Mouse (Mus musculus) adrenal gland (tissue): ENCODE measurements around the gene Gm10974.

Source experiments
- intact Hi-C: fragments of 180-260 bp; cut with DNase I; formaldehyde crosslinking; loops from one replicate; pipeline ENCODE4 v1.15.1; 2025
- long read RNA-seq, 2 experiments: library from polyadenylated mRNA; unstranded; transcript quantifications; one replicate each; pipeline ENCODE4 v2.0.0; 2020; ENCODE audit warnings: borderline replicate concordance in 1 of 2; ENCODE audit not compliant: insufficient replicate concordance in 1 of 2

The Gm10974 gene
- long read RNA-seq, experiment 1, result 0 reads
- long read RNA-seq, experiment 2, result 0 reads

DNA sequence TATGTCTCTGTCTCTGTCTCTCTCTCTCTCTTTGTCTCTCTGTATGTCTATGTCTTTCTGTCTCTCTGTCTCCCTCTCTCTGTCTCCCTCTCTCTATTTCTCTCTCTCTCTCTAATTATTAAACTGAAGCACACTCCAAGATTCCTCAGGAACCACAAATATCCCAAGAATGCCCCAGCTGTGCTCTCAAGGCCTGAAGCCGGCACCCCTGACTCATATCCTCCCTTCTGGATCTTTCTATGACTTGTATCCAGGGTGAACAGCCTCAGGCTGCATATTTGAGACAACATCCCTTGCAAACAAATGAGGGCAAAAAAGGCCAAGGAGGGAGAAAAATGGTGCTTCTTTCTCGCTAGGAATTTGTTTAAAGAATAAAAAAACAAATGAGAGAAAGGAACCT, at the start of gene Gm10974:
Gene Gm10974 (plus strand): TSS at position 2 of the 400 bp plus-strand sequence.
- intact Hi-C loops, result no loop called here

GRCm38 (mm10) chr7:66318147-66318546, 47.6 kb upstream of the Gm10974 start:
- intact Hi-C loops, result no loop called here

DNA sequence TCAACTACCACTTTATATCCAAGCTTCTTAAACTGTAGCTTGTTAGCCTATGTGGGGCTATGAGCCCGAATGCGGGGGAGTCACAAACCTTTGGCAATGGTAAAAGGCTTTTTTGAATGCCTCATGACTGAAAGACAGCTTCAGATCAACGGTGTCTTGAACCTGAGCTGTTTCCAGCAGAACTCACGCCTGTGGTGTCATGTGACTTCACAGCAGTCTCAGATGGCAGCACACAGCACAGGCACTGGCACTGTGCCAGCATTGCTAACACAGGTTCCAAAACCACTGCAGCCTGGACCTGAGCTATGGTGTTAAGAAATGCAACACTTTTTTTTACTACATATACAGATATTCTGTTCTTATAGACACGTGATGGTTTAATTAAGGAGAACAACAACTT, 44.7 kb upstream of the Gm10974 start:
- intact Hi-C loops, result no loop called here

DNA sequence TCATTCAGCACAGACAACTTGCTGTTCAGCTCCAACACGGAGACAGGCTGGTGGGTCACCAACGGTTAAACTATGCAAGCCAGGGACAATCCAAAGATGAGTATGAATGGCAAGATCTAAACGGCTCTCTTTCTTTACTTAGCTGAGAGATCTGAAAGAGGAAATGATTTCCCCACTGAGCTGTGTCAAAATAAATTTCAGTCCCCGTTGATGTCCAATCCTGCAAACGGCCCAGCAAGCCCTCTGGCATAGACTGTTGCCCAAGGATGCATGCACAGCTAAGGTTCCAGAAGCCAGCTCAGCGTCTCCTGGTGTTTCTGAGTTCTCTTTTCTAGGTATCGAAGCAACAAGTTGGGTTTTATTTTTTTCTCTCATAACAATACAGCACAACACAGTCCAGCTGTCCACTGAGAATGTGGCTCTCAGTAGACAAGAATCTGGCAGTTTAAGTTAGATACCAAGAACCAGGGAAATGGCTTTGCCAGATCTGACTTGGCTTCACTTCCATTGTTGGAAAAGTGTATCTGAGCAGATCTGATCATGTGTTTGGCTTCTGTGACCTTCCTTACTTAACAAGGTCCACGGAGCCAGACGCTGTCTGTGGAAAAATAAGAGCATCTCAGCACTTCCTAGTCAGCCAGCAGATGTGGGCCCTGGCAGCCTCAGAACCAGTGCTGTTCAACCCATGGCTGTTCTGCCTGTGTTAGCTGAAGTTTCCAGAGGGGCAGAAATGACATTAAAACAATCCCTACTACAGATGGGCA, 42.3 kb upstream of the Gm10974 start:
- intact Hi-C loops, result no loop called here

DNA sequence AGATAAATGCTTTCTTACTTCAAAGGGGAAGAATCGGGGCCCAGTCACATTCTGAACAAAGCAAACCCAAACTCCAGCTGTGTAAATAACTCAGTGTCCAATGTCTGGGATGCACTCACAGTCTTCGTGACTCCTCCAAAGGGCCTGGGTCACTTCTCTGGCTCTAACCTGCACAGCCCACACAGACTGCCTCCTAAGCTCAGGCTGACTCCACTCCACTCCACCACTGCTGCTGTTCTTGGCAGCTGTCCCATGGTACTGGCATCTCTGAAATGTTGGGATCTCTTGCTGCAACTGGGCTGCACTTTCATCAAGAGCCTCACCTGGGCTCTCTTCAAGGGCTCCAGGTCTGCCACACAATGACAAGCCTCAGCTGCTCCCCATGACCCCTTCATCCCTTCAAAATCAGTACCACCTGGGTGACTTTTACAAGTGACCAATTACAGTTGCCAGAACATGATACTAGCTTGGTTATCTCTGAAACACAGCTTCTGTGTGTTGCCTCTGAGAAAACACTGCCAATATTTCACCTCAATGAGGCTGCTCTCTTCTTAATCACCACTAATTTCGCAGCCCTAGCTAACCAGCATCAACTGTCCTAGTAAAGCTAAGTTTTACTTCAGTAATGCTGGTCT, 40.2 kb upstream of the Gm10974 start:
- intact Hi-C loops, result no loop called here

DNA sequence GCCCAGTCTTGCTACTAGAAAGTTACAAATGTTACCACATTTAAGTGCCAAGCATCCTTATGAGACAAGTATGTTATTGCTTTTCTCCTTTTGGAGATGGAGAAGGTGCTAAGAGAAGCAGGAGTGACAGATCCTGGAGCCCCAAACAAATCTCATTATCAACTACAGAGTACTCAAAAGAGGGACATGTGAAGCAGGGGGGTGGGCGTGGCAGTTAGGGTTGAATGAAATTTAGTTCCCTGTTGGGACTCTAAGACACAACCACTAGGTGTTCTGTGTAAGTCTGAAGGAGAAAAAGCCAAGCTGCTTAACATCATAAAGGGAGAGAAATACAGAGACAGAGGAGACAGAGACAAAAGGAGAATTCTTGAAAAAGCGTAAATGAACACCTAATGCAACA, 38.2 kb upstream of the Gm10974 start:
- intact Hi-C loops, result no loop called here

GRCm38 (mm10) chr7:66330610-66331009, 35.1 kb upstream of the Gm10974 start:
- intact Hi-C loops, result no loop called here

GRCm38 (mm10) chr7:66332340-66332739, 33.4 kb upstream of the Gm10974 start:
- intact Hi-C loops, result no loop called here

DNA sequence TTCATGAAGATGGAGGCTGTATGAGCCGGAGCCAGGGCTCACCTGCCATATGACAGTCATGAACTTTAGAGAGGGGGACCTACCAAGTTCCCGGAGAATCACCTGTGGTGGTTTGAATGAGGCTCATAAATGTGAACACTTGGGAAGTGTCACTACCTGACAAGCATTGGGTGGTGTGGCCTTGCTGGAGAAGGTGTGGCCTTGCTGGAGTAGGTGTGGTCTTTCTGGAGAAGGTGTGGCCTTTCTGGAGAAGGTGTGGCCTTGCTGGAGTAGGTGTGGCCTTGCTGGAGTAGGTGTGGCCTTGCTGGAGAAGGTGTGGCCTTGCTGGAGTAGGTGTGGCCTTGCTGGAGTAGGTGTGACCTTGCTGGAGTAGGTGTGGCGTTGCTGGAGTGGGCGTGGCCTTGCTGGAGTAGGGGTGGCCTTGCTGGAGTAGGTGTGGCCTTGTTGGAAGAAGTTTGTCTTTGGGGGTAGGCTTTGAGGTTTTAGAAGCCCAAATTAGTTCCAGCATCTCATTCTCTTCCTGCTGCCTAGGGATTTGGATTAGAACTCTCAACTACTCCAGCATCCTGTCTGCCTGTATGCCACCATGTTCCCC, 31.7 kb upstream of the Gm10974 start:
- intact Hi-C loops, result no loop called here

DNA sequence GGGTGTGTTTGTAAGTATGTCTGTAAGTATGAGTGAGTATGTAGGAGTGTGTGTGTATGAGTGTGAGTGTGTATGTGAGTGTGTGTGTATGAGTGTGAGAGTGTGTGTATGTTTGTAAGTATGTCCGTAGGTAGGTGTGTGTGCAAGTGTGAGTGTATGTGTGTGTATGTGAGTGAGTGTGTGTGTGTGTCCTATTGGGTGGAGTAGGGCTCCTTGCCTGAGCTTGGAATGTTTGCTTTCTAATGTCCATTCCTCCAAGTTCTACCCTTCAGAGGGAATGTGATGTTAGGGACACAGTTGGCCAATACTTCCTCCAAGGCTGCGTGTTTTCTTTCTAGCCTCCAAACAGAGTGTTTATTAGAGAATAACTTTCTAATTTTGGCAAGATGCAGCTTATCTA, 28.8 kb upstream of the Gm10974 start:
- intact Hi-C loops, result no loop called here

DNA sequence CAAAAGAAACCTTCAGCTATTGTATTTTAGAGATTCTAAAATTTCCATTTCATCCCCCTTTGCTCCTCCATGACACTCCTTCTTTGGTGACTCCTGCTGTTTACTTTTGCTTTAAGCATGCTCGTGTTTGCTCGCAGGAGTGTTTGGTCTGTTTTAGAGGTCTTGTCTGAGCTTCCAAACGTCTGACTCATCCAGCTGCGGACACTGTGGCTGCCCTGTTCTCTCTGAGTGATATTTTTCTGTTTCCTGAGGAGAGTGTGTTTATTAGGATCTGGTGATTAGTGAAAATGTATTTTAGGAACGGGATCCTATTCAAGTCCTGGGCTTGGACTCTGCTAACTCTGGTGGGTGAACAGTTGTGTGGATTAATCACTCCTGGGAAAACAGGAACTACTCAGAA, 26.1 kb upstream of the Gm10974 start:
- intact Hi-C loops, result loop anchor here (5.0 kb wide), 1 partner anchor 48 kb away; the partner anchor contains the start of gene Lrrk1

DNA sequence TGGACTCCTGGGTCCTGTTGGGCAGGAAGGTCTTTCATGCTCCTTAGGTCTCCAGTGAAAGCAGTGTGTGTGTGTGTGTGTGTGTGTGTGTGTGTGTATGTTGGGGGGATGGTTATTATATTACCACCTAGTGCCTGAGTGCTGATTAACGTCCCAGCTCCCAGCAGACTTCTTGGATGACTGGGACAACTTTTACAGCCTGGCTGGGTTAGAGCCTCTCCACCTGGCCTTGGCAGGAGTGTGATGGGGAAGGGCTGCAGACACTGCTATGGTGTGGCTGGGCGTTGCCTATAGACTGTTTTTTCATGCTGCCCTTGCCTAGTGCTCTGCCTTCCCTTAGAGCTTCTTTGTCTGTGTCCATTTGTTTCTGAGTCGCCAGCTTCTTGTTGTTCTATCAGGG, 25.7 kb upstream of the Gm10974 start:
- intact Hi-C loops, result loop anchor here (5.0 kb wide), 1 partner anchor 47 kb away; the partner anchor contains the start of gene Lrrk1

DNA sequence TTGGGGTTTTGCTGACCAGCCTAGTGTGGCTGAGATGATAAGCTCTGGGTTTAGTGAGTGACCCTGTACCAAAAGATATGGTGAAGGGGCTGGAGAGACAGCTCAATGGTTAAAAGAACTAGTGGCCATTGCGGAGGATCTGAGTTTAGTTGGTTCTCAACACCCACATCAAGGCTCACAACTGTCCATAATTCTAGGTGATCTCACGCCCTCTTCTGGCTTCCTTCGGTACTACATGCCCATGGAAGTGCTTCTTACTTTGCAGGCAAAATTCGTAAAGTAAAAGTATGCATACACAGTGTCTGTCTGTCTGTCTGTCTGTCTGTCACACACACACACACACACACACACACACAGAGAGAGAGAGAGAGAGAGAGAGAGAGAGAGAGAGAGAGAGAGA, 23.4 kb upstream of the Gm10974 start:
- intact Hi-C loops, result loop anchor here (5.0 kb wide), 1 partner anchor 45 kb away; the partner anchor contains the start of gene Lrrk1

- intact Hi-C loops, result loop anchor here (5.0 kb wide), 1 partner anchor 44 kb away; the partner anchor contains the start of gene Lrrk1
Observed at GRCm38 (mm10) chr7:66342831-66343230, 22.9 kb upstream of the Gm10974 start.

- intact Hi-C loops, result loop anchor here (5.0 kb wide), 1 partner anchor 44 kb away; the partner anchor contains the start of gene Lrrk1
Observed at GRCm38 (mm10) chr7:66343307-66343706, 22.4 kb upstream of the Gm10974 start.

DNA sequence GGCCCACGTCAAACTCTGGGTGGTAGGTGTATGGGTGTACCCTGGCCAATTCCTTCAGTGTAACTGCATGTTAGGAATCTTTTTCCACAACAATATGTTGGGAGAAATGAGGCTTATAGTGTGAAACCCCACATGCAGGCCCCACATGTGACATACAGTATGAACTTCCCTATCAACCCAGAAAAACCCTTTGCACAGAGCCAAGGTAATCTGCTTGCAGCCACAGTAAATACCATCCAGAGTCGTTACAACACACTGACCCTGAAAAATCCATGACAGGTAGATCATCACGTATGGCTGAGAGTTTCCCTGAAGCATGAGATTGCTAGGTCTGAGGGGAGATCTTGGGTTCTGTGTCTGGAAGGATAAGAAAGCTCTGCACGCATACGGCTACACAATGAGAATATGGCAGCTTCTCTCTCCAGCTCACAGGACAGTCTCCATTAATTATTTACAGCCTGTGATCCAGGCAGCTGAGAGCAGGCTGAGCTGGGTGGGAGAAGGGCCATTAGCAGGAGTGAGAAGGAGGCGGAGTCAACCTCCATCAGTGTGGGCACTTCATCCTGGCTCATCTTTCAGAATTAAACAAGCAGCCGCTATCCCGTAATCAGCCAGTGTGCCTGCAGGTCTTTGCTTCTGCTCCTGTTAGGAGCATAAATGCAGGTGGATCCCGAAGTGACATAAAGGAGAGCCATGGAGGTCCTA, 18.6 kb upstream of the Gm10974 start:
- intact Hi-C loops, result loop anchor here (5.0 kb wide), 1 partner anchor 35 kb away; no protein-coding TSS in a partner anchor

GRCm38 (mm10) chr7:66348588-66348987, 17.1 kb upstream of the Gm10974 start:
- intact Hi-C loops, result loop anchor here (5.0 kb wide), 1 partner anchor 36 kb away; no protein-coding TSS in a partner anchor

DNA sequence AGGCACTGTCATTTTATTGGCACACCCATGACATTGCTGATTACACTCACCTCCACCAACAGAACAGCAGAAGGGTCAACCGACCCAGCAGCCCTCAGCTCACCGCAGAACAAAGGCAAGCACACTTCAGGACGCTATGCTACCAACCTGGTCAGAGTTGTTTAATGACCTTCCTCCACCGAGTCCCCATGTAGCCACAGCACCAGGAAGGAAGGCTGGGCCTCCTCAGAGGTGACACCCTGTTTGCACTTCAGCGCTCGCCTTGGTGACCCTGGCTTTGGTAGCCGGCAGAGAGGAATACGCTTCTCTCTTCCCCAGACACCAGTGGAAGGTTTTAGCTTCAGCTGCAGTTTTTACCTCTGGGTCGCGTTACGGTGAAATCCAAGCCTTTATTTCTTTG, 16.0 kb upstream of the Gm10974 start:
- intact Hi-C loops, result loop anchor here (5.0 kb wide), 1 partner anchor 37 kb away; no protein-coding TSS in a partner anchor

- intact Hi-C loops, result no loop called here
Observed at GRCm38 (mm10) chr7:66351074-66351473, 14.6 kb upstream of the Gm10974 start.

DNA sequence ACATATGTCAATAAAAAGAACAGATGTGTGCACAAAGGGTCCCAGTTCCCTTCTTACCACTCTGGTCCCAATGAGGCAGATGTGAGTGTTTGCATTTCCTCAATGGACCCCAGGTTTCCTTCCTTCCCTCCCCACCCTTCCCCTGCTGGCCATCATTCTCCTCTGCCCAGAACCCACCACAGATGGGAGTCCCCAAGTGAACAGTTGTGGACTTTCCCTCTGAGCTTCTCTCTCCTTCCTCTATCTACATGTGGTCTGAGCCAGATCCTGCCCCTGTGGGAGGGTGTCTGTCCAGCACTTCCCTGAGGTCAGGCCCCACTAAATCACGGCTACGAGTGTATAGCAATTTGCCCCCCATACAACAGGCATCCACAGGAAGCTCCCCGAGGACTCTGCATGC, 10.8 kb upstream of the Gm10974 start:
- intact Hi-C loops, result no loop called here
